Mouse (Mus musculus): ENCODE results near the gene Kansl1. TPM values are rescaled to one million over a fixed set of nuclear protein-coding genes. Genes with fewer than 3 reads are reported as not detected.

Kansl1 gene
- polyA plus RNA-seq, 1 experiment from 2014 or later: 34.2 TPM

DNA sequence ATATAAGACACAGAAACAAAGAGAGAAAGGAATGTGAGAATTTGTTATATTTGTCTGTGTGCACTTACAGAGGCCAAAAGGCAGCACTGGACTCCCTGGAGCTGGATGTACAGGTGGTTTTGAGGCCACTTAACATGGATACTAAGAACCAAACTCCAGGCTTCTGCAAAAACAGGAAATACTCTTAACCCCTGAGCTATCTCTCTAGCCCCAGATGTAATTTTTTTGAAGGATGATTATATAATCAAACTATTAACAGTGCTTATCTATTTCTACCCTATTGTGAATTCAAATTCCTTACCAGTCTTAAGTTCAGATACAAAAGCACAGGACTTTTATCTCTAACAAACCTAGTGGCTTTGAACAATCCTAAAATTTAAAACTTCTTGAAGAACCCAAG is 32.9 kb downstream of the Kansl1 start:
- no peak overlapping the region for H3K4me2 ChIP-seq (replicated peaks)
- no peak overlapping the region for H3K9ac ChIP-seq
- no peaks in the 10 kb centered on the region for H3K36me3 ChIP-seq
- H3K27me3 ChIP-seq (replicated peaks): no peaks in the 10 kb centered on the region
- H3K4me3 ChIP-seq: no peak overlapping the region
- ATAC-seq (ENCODE audit: low FRiP score, low read depth): no peak
- no peaks in the 10 kb centered on the region for H3K9me3 ChIP-seq
- no peak overlapping the region for H3K27ac ChIP-seq
- H3K4me1 ChIP-seq: peaks cover 2% of the 10 kb centered on the region; the same call in 1 of the 2 replicates

DNA sequence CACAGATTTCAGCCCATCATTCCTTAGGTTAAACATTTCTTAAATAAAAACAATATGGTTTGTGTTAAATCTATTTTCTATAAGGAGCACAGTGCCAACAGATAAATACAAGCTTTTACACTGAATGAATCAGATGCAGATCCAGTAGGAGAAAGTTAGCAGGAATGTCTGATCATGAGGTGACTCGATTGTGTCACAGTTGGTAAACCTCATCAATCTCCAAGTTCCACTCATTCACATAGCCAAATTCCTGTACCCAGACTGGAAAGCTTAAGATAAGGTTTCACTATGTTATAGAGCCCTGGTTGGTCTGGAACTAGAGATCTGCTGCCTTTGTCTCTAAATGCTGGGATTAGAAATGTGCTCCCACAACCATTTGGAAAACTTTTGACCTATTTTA is 33.5 kb downstream of the Kansl1 start:
- Histone ChIP-seq H3K4me1 (peaks cover 2% of the 10 kb centered on the region; the same call in 1 of the 2 replicates), H3K27me3 (replicated peaks) (no peaks in the 10 kb centered on the region), H3K9me3 (no peaks in the 10 kb centered on the region), H3K4me2 (replicated peaks) (no peak overlapping the region), H3K27ac (no peak overlapping the region), H3K36me3 (no peaks in the 10 kb centered on the region), H3K9ac (no peak overlapping the region), H3K4me3 (no peak overlapping the region)
- 80% methylated on average over 1 of the region's 1 CpGs for WGBS
- ATAC-seq (ENCODE audit: low FRiP score, low read depth): no peak

DNA sequence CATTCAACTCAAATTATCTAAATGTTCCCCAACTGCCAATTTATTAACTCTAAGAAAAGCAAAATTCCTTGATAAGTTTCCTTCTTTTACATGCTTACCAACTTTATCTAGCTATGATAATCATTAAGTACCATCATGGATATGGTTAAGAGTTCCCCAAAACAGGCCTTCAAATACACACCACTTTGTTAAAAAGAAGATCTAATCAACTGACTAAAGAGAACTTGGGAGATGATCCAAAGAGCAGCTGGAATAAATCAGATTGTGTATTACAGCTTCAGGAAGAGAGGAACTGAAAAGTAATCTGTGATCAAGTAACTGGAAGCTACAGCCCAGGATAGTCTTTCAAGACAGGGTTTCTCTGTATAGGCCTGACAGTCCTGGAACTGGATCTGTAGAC is 36.4 kb downstream of the Kansl1 start:
- Histone ChIP-seq H3K36me3 (no peaks in the 10 kb centered on the region), H3K9ac (no peak overlapping the region), H3K9me3 (no peaks in the 10 kb centered on the region), H3K4me3 (no peak overlapping the region), H3K27me3 (replicated peaks) (no peaks in the 10 kb centered on the region), H3K27ac (no peak overlapping the region), H3K4me1 (0 out of 2 replicates have a peak, but pooled peaks cover 2% of the 10 kb centered on the region), H3K4me2 (replicated peaks) (no peak overlapping the region)
- no peak for ATAC-seq (ENCODE audit: low FRiP score, low read depth)

DNA sequence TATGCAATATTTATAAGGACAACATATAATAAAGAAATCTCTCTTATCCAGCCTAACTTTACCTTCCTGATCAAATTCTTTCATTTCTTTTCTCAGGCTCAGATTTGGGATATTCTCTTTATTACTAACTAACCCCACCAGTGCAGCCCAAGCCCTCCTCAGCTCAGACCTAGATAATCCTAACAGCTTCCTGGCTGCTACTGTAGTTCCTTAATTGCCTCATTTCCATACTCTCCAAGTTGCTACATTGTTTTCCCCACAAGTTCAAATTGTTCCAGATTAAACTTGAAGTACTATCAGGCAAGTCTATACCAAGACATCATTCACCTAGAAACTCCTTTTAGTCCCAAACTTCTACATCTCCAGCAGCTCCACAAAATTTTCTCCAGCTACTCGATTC is 36.9 kb downstream of the Kansl1 start:
- no peak for ATAC-seq (ENCODE audit: low FRiP score, low read depth)
- no peaks in the 10 kb centered on the region for H3K9me3 ChIP-seq
- H3K4me2 ChIP-seq (replicated peaks): no peak overlapping the region
- no peaks in the 10 kb centered on the region for H3K27me3 ChIP-seq (replicated peaks)
- no peaks in the 10 kb centered on the region for H3K36me3 ChIP-seq
- no peak overlapping the region for H3K9ac ChIP-seq
- H3K27ac ChIP-seq: no peak overlapping the region
- 92% methylated on average over 1 of the region's 1 CpGs for WGBS
- H3K4me3 ChIP-seq: no peak overlapping the region
- H3K4me1 ChIP-seq: 0 out of 2 replicates have a peak, but pooled peaks cover 2% of the 10 kb centered on the region

DNA sequence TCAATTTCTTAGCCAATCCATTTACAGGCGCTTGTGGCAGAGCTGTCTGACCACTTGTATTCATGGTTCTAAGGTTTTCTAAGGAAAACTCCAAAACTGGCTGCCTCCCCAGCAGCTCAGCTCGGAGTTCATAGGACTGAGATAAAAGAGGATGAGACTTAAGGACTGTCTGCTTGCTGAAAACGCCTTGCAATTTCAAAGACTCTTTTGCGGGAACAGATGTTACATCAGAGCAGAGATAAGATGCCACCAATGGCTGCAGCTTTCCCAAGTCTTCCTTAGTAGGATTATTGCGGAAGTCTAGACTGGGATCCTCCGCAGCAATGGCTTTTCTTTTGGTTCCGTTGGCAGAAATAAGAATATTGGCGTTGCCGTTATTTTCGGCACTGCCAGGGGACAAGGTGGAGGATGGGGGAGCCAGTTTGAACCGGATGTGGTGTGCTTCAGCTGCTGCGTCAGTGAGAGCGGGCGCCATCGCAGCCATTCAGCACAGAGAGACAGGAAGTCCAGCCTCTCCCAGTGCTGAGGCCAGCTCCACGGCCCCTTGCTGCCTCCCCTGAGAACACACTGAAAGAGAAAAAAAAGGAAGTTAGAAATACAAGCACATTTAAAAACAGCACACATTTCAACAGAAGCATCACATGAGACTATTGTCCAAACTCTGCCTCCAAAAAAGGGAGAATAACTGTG is 43.8 kb downstream of the Kansl1 start:
- Histone ChIP-seq H3K36me3 (peaks cover 25% of the 10 kb centered on the region), H3K4me1 (no peaks in the 10 kb centered on the region), H3K9ac (no peak overlapping the region), H3K9me3 (no peaks in the 10 kb centered on the region), H3K4me2 (replicated peaks) (no peak overlapping the region), H3K27ac (no peak overlapping the region), H3K27me3 (replicated peaks) (no peaks in the 10 kb centered on the region), H3K4me3 (no peak overlapping the region)
- no peak for ATAC-seq (ENCODE audit: low FRiP score, low read depth)
- 90% methylated on average over 16 of the region's 16 CpGs for whole genome bisulfite sequencing

DNA sequence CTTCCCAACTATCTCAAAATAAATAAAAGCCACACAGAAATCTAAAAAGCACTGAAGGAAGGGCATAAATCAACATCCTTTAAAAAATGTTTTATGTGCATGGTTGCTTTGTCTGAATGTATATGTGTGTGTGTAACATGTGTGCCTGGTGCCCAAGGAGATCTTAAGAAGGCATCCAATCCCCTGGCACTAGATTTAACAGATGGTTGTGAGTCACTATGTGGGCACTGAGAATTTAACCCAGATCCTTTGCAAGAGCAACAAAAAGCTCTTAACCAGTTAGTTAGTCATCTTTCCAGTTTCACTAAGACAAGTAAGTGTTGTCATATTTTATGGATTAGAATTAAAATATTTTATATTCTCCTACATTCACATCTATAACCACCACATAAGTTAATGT is 56.4 kb downstream of the Kansl1 start:
- Histone ChIP-seq H3K9me3 (no peaks in the 10 kb centered on the region), H3K4me3 (no peak overlapping the region), H3K27me3 (replicated peaks) (no peaks in the 10 kb centered on the region), H3K36me3 (peaks cover 7% of the 10 kb centered on the region), H3K4me2 (replicated peaks) (no peak overlapping the region), H3K9ac (no peak overlapping the region), H3K27ac (no peak overlapping the region), H3K4me1 (no peaks in the 10 kb centered on the region)
- no peak for ATAC-seq (ENCODE audit: low FRiP score, low read depth)

- H3K9ac ChIP-seq: no peak overlapping the region
- no peaks in the 10 kb centered on the region for H3K4me1 ChIP-seq
- no peaks in the 10 kb centered on the region for H3K27me3 ChIP-seq (replicated peaks)
- 79% methylated on average over 2 of the region's 2 CpGs for WGBS
- ATAC-seq (ENCODE audit: low FRiP score, low read depth): no peak
- H3K27ac ChIP-seq: no peak overlapping the region
- peaks cover 3% of the 10 kb centered on the region; the same call in 1 of the 2 replicates for H3K36me3 ChIP-seq
- H3K4me2 ChIP-seq (replicated peaks): no peak overlapping the region
- no peaks in the 10 kb centered on the region for H3K9me3 ChIP-seq
- H3K4me3 ChIP-seq: no peak overlapping the region
Measured at GRCm38 (mm10) chr11:104407391-104407790, 61.3 kb downstream of the Kansl1 start.

- no peaks in the 10 kb centered on the region for H3K36me3 ChIP-seq
- no peak overlapping the region for H3K4me2 ChIP-seq (replicated peaks)
- no peaks in the 10 kb centered on the region for H3K27me3 ChIP-seq (replicated peaks)
- no peaks in the 10 kb centered on the region for H3K9me3 ChIP-seq
- H3K27ac ChIP-seq: no peak overlapping the region
- H3K9ac ChIP-seq: no peak overlapping the region
- H3K4me1 ChIP-seq: no peaks in the 10 kb centered on the region
- WGBS: 94% methylated on average over 5 of the region's 5 CpGs
- no peak overlapping the region for H3K4me3 ChIP-seq
- no peak for ATAC-seq (ENCODE audit: low FRiP score, low read depth)
Measured at GRCm38 (mm10) chr11:104400961-104401360, 67.7 kb downstream of the Kansl1 start.

GRCm38 (mm10) chr11:104399459-104400216 is 69.0 kb downstream of the Kansl1 start:
- Histone ChIP-seq H3K27ac (no peak overlapping the region), H3K4me1 (no peaks in the 10 kb centered on the region), H3K9ac (no peak overlapping the region), H3K9me3 (no peaks in the 10 kb centered on the region), H3K36me3 (no peaks in the 10 kb centered on the region), H3K27me3 (replicated peaks) (no peaks in the 10 kb centered on the region), H3K4me2 (replicated peaks) (no peak overlapping the region), H3K4me3 (no peak overlapping the region)
- no peak for ATAC-seq (ENCODE audit: low FRiP score, low read depth)
- 89% methylated on average over 4 of the region's 4 CpGs for WGBS

- no peaks in the 10 kb centered on the region for H3K4me1 ChIP-seq
- 94% methylated on average over 2 of the region's 2 CpGs for WGBS
- no peak overlapping the region for H3K9ac ChIP-seq
- H3K36me3 ChIP-seq: no peaks in the 10 kb centered on the region; the same call in 1 of the 2 replicates
- H3K9me3 ChIP-seq: no peaks in the 10 kb centered on the region
- no peaks in the 10 kb centered on the region for H3K27me3 ChIP-seq (replicated peaks)
- H3K4me2 ChIP-seq (replicated peaks): no peak overlapping the region
- ATAC-seq (ENCODE audit: low FRiP score, low read depth): no peak
- H3K27ac ChIP-seq: no peak overlapping the region
- no peak overlapping the region for H3K4me3 ChIP-seq
Measured at GRCm38 (mm10) chr11:104395648-104396047, 73.0 kb downstream of the Kansl1 start.

- WGBS: 90% methylated on average over 6 of the region's 6 CpGs
- no peak for ATAC-seq (ENCODE audit: low FRiP score, low read depth)
Measured at GRCm38 (mm10) chr11:104393196-104393595, 75.5 kb downstream of the Kansl1 start.

DNA sequence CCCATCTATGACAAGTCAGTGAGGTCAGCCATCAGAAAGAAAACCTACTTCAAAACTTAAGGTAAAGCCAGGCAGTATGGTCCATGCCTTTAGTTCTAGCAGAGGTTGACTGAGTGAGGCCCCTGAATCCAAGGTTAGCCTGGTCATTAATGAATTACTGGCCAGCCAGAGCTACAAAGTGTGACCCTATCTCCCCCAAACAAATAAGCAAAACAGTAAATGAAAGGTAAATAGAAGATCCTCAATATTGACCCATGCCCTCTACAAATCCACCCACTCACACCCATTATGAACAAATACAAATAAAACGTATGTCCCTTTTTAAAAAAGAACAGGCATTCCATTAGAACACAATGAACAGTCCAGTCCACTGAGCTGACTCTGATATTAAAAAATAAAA is 76.5 kb downstream of the Kansl1 start:
- H3K27me3 ChIP-seq (replicated peaks): no peaks in the 10 kb centered on the region
- WGBS: 95% methylated on average over 1 of the region's 1 CpGs
- H3K4me1 ChIP-seq: no peaks in the 10 kb centered on the region
- no peak overlapping the region for H3K4me2 ChIP-seq (replicated peaks)
- no peaks in the 10 kb centered on the region; the same call in 1 of the 2 replicates for H3K36me3 ChIP-seq
- H3K27ac ChIP-seq: no peak overlapping the region
- H3K4me3 ChIP-seq: no peak overlapping the region
- ATAC-seq (ENCODE audit: low FRiP score, low read depth): no peak
- H3K9me3 ChIP-seq: no peaks in the 10 kb centered on the region
- no peak overlapping the region for H3K9ac ChIP-seq

More at GRCm38 (mm10) chr11:104393196-104393595, 75.5 kb downstream of the Kansl1 start:
- no peaks in the 10 kb centered on the region; the same call in 1 of the 2 replicates for H3K36me3 ChIP-seq
- no peaks in the 10 kb centered on the region for H3K9me3 ChIP-seq
- no peaks in the 10 kb centered on the region for H3K27me3 ChIP-seq (replicated peaks)
- H3K9ac ChIP-seq: no peak overlapping the region
- H3K4me3 ChIP-seq: no peak overlapping the region
- no peak overlapping the region for H3K27ac ChIP-seq
- H3K4me2 ChIP-seq (replicated peaks): no peak overlapping the region
- no peaks in the 10 kb centered on the region for H3K4me1 ChIP-seq

All from neural tube, embryonic 12.5 days (tissue).